Mouse (Mus musculus): ENCODE measurements around the gene Akt1. TPM values are rescaled to one million over a fixed set of nuclear protein-coding genes. Genes with fewer than 3 reads are reported as not detected.

Gene Akt1
- polyA plus RNA-seq, 1 experiment from 2014 or later, result 64.6 TPM

GRCm38 (mm10) chr12:112677943-112678554 is 3.4 kb upstream of the Akt1 start:
- Histone ChIP-seq H3K4me2 (replicated peaks; ENCODE audit: low read depth, low read length) (peak overlapping the region; percentile 94), H3K27me3 (ENCODE audit: control insufficient read depth, insufficient read depth, low read length) (no peaks in the 10 kb centered on the region), H3K27ac (ENCODE audit: low read length) (peak overlapping the region; percentile 95), H3K4me1 (ENCODE audit: control insufficient read depth, insufficient read depth, low read length) (peaks cover 31% of the 10 kb centered on the region), H3K9ac (replicated peaks; ENCODE audit: low read depth, low read length) (peak overlapping the region; percentile 52), H3K9me3 (ENCODE audit: control insufficient read depth, low read depth, low read length) (no peaks in the 10 kb centered on the region), H3K36me3 (ENCODE audit: control insufficient read depth, insufficient read depth, low read length) (no peaks in the 10 kb centered on the region; the same call in 1 of the 2 replicates), H3K4me3 (ENCODE audit: low read depth, low read length) (peak overlapping the region; percentile 71)
- no peak for ATAC-seq (ENCODE audit: insufficient number of reproducible peaks, insufficient read depth, low FRiP score, low read depth)
- WGBS, result 22% methylated on average over 19 of the region's 19 CpGs

- Histone ChIP-seq H3K9me3 (ENCODE audit: control insufficient read depth, low read depth, low read length) (no peaks in the 10 kb centered on the region), H3K27ac (ENCODE audit: low read length) (no peak overlapping the region), H3K9ac (replicated peaks; ENCODE audit: low read depth, low read length) (no peak overlapping the region), H3K4me2 (replicated peaks; ENCODE audit: low read depth, low read length) (no peak overlapping the region), H3K4me1 (ENCODE audit: control insufficient read depth, insufficient read depth, low read length) (peaks cover 39% of the 10 kb centered on the region), H3K4me3 (ENCODE audit: low read depth, low read length) (no peak overlapping the region), H3K27me3 (ENCODE audit: control insufficient read depth, insufficient read depth, low read length) (no peaks in the 10 kb centered on the region), H3K36me3 (ENCODE audit: control insufficient read depth, insufficient read depth, low read length) (no peaks in the 10 kb centered on the region; the same call in 1 of the 2 replicates)
- ATAC-seq (ENCODE audit: insufficient number of reproducible peaks, insufficient read depth, low FRiP score, low read depth), result no peak
- WGBS, result 50% methylated on average over 5 of the region's 5 CpGs
Observed at GRCm38 (mm10) chr12:112677076-112677475, 2.4 kb upstream of the Akt1 start.

GRCm38 (mm10) chr12:112675245-112676035 is 756 bp upstream of the Akt1 start:
- H3K4me1 ChIP-seq (ENCODE audit: control insufficient read depth, insufficient read depth, low read length), result peaks cover 55% of the 10 kb centered on the region

GRCm38 (mm10) chr12:112673576-112674091 is 1.1 kb downstream of the Akt1 start:
- Histone ChIP-seq H3K9me3 (ENCODE audit: control insufficient read depth, low read depth, low read length) (no peaks in the 10 kb centered on the region), H3K27me3 (ENCODE audit: control insufficient read depth, insufficient read depth, low read length) (no peaks in the 10 kb centered on the region), H3K27ac (ENCODE audit: low read length) (peak overlapping the region; percentile 98), H3K36me3 (ENCODE audit: control insufficient read depth, insufficient read depth, low read length) (peaks cover 27% of the 10 kb centered on the region; the same call in 1 of the 2 replicates), H3K9ac (replicated peaks; ENCODE audit: low read depth, low read length) (peak overlapping the region; percentile 100), H3K4me1 (ENCODE audit: control insufficient read depth, insufficient read depth, low read length) (peaks cover 53% of the 10 kb centered on the region), H3K4me2 (replicated peaks; ENCODE audit: low read depth, low read length) (peak overlapping the region; percentile 95), H3K4me3 (ENCODE audit: low read depth, low read length) (peak overlapping the region; percentile 98)
- no peak for ATAC-seq (ENCODE audit: insufficient number of reproducible peaks, insufficient read depth, low FRiP score, low read depth)
- under 1% methylated on average over 40 of the region's 68 CpGs for WGBS

More at GRCm38 (mm10) chr12:112675245-112676035, 756 bp upstream of the Akt1 start:
- H3K27me3 ChIP-seq (ENCODE audit: control insufficient read depth, insufficient read depth, low read length), result no peaks in the 10 kb centered on the region
- peak; percentile 19; the same call in 1 of the 2 replicates for ATAC-seq (ENCODE audit: insufficient number of reproducible peaks, insufficient read depth, low FRiP score, low read depth)
- H3K27ac ChIP-seq (ENCODE audit: low read length), result peak overlapping the region; percentile 98
- H3K4me2 ChIP-seq (replicated peaks; ENCODE audit: low read depth, low read length), result peak overlapping the region; percentile 95
- H3K9ac ChIP-seq (replicated peaks; ENCODE audit: low read depth, low read length), result peak overlapping the region; percentile 28
- WGBS, result 17% methylated on average over 18 of the region's 18 CpGs
- H3K36me3 ChIP-seq (ENCODE audit: control insufficient read depth, insufficient read depth, low read length), result peaks cover 11% of the 10 kb centered on the region; the same call in 1 of the 2 replicates
- no peaks in the 10 kb centered on the region for H3K9me3 ChIP-seq (ENCODE audit: control insufficient read depth, low read depth, low read length)
- peak overlapping the region; percentile 98 for H3K4me3 ChIP-seq (ENCODE audit: low read depth, low read length)

- Histone ChIP-seq H3K27ac (ENCODE audit: low read length) (peak overlapping the region; percentile 98), H3K4me3 (ENCODE audit: low read depth, low read length) (peak overlapping the region; percentile 98), H3K4me2 (replicated peaks; ENCODE audit: low read depth, low read length) (peak overlapping the region; percentile 95), H3K36me3 (ENCODE audit: control insufficient read depth, insufficient read depth, low read length) (peaks cover 34% of the 10 kb centered on the region), H3K9ac (replicated peaks; ENCODE audit: low read depth, low read length) (peak overlapping the region; percentile 100), H3K27me3 (ENCODE audit: control insufficient read depth, insufficient read depth, low read length) (no peaks in the 10 kb centered on the region), H3K9me3 (ENCODE audit: control insufficient read depth, low read depth, low read length) (no peaks in the 10 kb centered on the region), H3K4me1 (ENCODE audit: control insufficient read depth, insufficient read depth, low read length) (peaks cover 52% of the 10 kb centered on the region)
- 3% methylated on average over 21 of the region's 21 CpGs for WGBS
- ATAC-seq (ENCODE audit: insufficient number of reproducible peaks, insufficient read depth, low FRiP score, low read depth), result no peak
Observed at GRCm38 (mm10) chr12:112672744-112673575, 1.7 kb downstream of the Akt1 start.

- H3K4me1 ChIP-seq (ENCODE audit: control insufficient read depth, insufficient read depth, low read length), result peaks cover 47% of the 10 kb centered on the region
- no peak overlapping the region; the same call in 1 of the 2 replicates for H3K27ac ChIP-seq (ENCODE audit: low read length)
- peak overlapping the region; percentile 95 for H3K4me2 ChIP-seq (replicated peaks; ENCODE audit: low read depth, low read length)
Observed at GRCm38 (mm10) chr12:112671891-112672290, 2.8 kb downstream of the Akt1 start.

GRCm38 (mm10) chr12:112670718-112671393 is 3.8 kb downstream of the Akt1 start:
- peaks cover 50% of the 10 kb centered on the region for H3K36me3 ChIP-seq (ENCODE audit: control insufficient read depth, insufficient read depth, low read length)
- H3K4me3 ChIP-seq (ENCODE audit: low read depth, low read length), result no peak overlapping the region
- no peaks in the 10 kb centered on the region for H3K9me3 ChIP-seq (ENCODE audit: control insufficient read depth, low read depth, low read length)
- 38% methylated on average over 9 of the region's 9 CpGs for WGBS
- no peaks in the 10 kb centered on the region for H3K27me3 ChIP-seq (ENCODE audit: control insufficient read depth, insufficient read depth, low read length)
- H3K27ac ChIP-seq (ENCODE audit: low read length), result no peak overlapping the region; the same call in 1 of the 2 replicates
- H3K9ac ChIP-seq (replicated peaks; ENCODE audit: low read depth, low read length), result 0 out of 2 replicates have a peak overlapping the region, but pooled peaks have one; percentile 22
- peaks cover 52% of the 10 kb centered on the region for H3K4me1 ChIP-seq (ENCODE audit: control insufficient read depth, insufficient read depth, low read length)
- ATAC-seq (ENCODE audit: insufficient number of reproducible peaks, insufficient read depth, low FRiP score, low read depth), result no peak
- H3K4me2 ChIP-seq (replicated peaks; ENCODE audit: low read depth, low read length), result peak overlapping the region; percentile 95; the same call in 1 of the 2 replicates

More at GRCm38 (mm10) chr12:112671891-112672290, 2.8 kb downstream of the Akt1 start:
- Histone ChIP-seq H3K9ac (replicated peaks; ENCODE audit: low read depth, low read length) (0 out of 2 replicates have a peak overlapping the region, but pooled peaks have one; percentile 100), H3K36me3 (ENCODE audit: control insufficient read depth, insufficient read depth, low read length) (peaks cover 45% of the 10 kb centered on the region), H3K27me3 (ENCODE audit: control insufficient read depth, insufficient read depth, low read length) (no peaks in the 10 kb centered on the region), H3K9me3 (ENCODE audit: control insufficient read depth, low read depth, low read length) (no peaks in the 10 kb centered on the region), H3K4me3 (ENCODE audit: low read depth, low read length) (0 out of 2 replicates have a peak overlapping the region, but pooled peaks have one; percentile 98)
- ATAC-seq (ENCODE audit: insufficient number of reproducible peaks, insufficient read depth, low FRiP score, low read depth), result no peak
- WGBS, result 71% methylated on average over 7 of the region's 7 CpGs
